Mouse (Mus musculus): ENCODE measurements around the gene Supt7l.

DNA sequence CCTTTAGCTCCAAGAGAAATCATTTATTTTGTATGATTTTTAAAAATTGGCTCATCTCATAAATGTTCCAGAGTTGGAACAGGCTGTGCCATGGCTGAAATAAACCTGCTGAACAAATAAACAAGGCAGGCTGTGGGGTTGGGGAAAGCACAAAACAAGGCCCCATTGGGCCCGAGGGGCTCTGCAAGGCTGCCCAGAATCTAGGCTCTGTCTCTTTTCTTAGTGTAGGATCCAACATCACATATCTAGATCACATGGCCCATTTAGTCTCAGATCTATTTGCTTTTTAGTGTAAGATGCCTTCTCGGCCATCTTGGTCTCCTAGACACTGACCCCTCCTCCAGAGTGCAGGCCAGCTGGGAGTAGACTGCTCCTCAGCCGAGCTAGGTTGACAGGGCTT, 38.9 kb upstream of the Supt7l start:
- TF ChIP-seq EP300 (IDR thresholded peaks at IDR 0.05; ENCODE audit: insufficient read depth, low read depth, low read length) (no peak), CTCF (IDR thresholded peaks at IDR 0.05; ENCODE audit: low read depth, low read length) (no peak)

Data from ES-Bruce4 (cell line).